Mouse (Mus musculus) activated CD4-positive, CD25-positive, alpha-beta regulatory T cell, adult 9 weeks (primary cell): ENCODE results near the gene A4galt. TPM values are rescaled to one million over a fixed set of nuclear protein-coding genes. Genes with fewer than 3 reads are reported as not detected.

Experiments used
- polyA plus RNA-seq: library from polyadenylated mRNA; unstranded; fragments of 100-300 nt; shearing (Covaris generic); gene quantifications from one replicate; pipeline ENCODE4 v1.2.1, GENCODE M21; 2017

The A4galt gene
- 0.26 TPM for polyA plus RNA-seq

DNA sequence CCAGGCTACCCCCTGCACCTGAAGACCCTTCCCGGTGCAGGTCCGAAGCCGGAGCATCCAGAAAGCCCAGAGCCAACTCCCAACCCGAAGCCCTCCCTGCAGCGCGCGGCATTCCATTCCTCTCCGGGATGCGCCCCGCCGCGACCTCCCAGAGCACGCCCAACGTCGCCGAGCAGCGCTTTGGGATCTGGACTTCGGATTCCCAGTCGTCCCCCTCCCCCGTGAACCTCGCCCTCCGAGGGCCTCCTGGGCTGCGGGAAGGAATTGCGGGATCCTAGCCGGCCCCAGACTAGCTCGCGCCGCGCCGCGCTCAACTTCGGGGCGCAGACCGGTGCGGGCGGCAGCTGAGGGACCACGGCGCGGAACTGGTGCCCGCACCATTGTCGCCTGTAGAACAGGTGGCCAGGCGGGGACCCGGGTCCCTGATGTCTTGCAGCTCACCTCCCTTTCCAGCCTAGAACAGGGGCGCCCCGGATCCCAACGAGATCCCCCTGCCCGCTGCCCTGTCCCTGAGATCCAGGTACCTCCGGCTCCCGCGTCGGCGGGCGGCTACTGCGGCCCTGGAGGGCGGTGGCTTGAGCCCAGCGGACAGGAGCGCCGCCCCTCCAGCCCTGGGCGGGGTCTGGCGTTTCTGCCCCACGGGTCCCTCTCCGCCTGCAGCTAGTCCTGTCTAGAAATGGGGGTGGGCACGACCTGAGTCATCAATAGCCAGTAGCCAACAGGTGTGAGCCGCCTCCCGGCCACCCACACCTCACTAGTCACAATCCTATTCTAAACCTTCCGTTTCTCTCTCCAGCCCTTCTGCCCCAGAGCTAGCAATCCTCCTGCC lies at the start of gene A4galt:
Gene A4galt (minus strand): TSS at position 599 of the 829 bp plus-strand sequence.

Other genes starting within 250 kb of the A4galt start
- gene Nfam1, start 218.5 kb downstream of the A4galt start, polyA plus RNA-seq, result 0.68 TPM
- gene Serhl, start 162.3 kb downstream of the A4galt start, polyA plus RNA-seq, result 94.5 TPM
- gene Rrp7a, start 129.0 kb downstream of the A4galt start, polyA plus RNA-seq, result 96.5 TPM
- 185 TPM for gene Poldip3, start 102.4 kb downstream of the A4galt start, polyA plus RNA-seq
- gene Cyb5r3, start 79.2 kb downstream of the A4galt start, polyA plus RNA-seq, result 92.2 TPM
- 15.1 TPM for gene Arfgap3, start 98.5 kb upstream of the A4galt start, polyA plus RNA-seq
- 42.5 TPM for gene Pacsin2, start 212.8 kb upstream of the A4galt start, polyA plus RNA-seq